Mouse (Mus musculus): ENCODE measurements around the gene Slc8a1.

DNA sequence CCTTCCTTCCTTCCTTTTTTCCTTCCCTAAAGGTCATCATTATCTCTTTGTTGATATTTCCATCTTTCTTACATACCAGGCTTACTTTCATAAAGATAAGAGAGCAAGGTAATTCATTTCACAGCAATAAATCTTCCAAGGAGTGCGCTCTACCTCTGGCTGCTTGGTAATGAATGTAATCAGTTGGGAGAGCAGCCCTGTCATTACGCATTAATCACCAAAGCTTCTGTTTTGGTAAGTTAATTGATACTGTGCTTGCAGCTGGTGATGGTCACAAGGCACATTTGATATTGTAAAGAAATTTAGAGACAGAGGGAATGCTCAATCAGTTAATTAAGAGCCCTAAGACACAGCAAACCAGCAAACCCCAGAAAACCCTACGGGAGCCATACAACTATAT, 130.7 kb downstream of the Slc8a1 start:
- TF ChIP-seq CTCF (IDR thresholded peaks at IDR 0.05; ENCODE audit: extremely low read depth, insufficient read depth, insufficient read length, insufficient replicate concordance) (no peak), POLR2A (IDR thresholded peaks at IDR 0.05; ENCODE audit: low read depth, low read length) (no peak)

All from spleen, adult 2 months (tissue).